Mouse (Mus musculus): ENCODE results near the gene Fam184a. TPM values are rescaled to one million over a fixed set of nuclear protein-coding genes. Genes with fewer than 3 reads are reported as not detected.

Gene Fam184a
- total RNA-seq, 1 experiment from 2014 or later: 11.9 TPM

DNA sequence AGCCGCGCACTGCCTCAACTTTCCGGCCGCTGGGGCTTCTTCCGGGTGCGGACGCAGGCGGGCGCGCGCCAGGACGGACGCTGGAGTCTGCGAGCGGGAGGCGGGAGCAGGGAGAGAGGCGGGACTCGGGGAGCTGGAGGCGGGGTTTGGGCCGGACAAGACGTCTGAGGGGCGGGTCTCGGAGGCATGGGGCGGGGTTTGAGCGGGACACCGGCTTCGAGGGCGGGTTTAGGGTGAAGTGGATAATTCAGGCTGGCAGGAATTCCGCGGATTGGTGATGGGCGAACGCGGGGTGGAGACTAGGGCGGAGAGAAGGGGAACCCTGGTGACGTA is 121.0 kb downstream of the Fam184a start:
- peak; percentile 94 to 97 for ATAC-seq (replicated peaks in 1 of 2; ENCODE audit: insufficient read depth in 1 of 2, low FRiP score in 2 of 2, low TSS enrichment in 1 of 2, low read depth in 1 of 2, poor library complexity in 2 of 2, severe bottlenecking in 2 of 2)

DNA sequence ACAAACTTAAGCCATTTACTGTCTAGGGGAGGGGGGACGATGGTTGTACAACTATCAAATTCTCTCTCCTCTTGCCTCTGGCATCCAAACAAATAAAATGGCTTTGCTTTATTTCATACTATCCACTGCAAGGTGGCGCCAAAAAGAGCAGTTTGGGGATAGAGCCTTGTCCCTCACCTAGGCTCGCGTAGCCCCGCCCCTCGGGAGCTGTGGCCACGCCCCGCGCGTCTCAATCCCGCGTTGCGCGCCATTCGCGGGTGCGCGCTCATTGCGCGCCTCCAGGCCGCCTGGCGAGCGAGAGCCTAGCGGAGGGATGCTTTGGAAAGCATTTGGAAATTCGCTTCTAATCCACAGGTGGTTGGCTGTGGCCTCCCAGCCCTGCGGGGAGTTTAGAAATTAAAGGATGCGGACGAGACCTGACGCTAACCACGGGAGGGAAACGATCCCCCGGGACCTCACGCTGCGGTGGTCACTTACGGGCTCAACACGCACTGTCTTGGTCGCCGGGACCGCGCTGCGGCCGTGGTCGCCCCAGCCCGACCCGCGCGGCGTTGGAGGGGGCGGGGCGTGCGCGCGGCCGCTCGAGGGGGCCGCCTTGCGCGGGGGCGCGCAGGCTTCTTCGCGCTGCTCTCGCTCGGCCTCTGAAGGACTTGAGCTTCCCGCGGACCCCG is 121.5 kb downstream of the Fam184a start:
- peak; percentile 60 to 78 for ATAC-seq (replicated peaks in 1 of 2; ENCODE audit: insufficient read depth in 1 of 2, low FRiP score in 2 of 2, low TSS enrichment in 1 of 2, low read depth in 1 of 2, poor library complexity in 2 of 2, severe bottlenecking in 2 of 2)

GRCm38 (mm10) chr10:53615850-53616616 is 134.9 kb downstream of the Fam184a start:
- peak; percentile 84 to 86 for ATAC-seq (replicated peaks in 1 of 2; ENCODE audit: insufficient read depth in 1 of 2, low FRiP score in 2 of 2, low TSS enrichment in 1 of 2, low read depth in 1 of 2, poor library complexity in 2 of 2, severe bottlenecking in 2 of 2)

- no peak for ATAC-seq (replicated peaks in 1 of 2; ENCODE audit: insufficient read depth in 1 of 2, low FRiP score in 2 of 2, low TSS enrichment in 1 of 2, low read depth in 1 of 2, poor library complexity in 2 of 2, severe bottlenecking in 2 of 2)
These were observed 137.0 kb downstream of the Fam184a start for GRCm38 (mm10) chr10:53613955-53614354.

- ATAC-seq (replicated peaks in 1 of 2; ENCODE audit: insufficient read depth in 1 of 2, low FRiP score in 2 of 2, low TSS enrichment in 1 of 2, low read depth in 1 of 2, poor library complexity in 2 of 2, severe bottlenecking in 2 of 2): no peak
These were observed 138.8 kb downstream of the Fam184a start for GRCm38 (mm10) chr10:53612172-53612571.

DNA sequence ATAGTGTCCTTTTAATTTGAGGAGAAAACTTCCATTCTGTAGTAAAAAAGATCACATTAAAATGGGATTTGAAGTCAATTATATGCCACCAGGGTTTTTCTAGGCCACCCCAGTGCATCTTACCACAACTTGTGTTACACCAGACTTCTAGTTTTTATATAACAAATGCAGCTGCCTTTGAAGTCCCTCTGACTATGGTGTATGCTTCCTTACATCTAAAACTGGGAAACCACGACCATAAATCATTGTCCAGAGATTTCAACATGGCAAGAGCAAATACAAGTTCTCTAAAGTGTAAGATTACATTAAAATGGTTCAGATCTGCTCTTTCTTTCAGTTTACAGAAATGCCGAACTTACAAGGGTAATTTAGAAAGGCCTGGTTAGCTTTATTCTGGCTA is 142.6 kb downstream of the Fam184a start:
- peak; percentile 78 to 81 for ATAC-seq (replicated peaks in 1 of 2; ENCODE audit: insufficient read depth in 1 of 2, low FRiP score in 2 of 2, low TSS enrichment in 1 of 2, low read depth in 1 of 2, poor library complexity in 2 of 2, severe bottlenecking in 2 of 2)

DNA sequence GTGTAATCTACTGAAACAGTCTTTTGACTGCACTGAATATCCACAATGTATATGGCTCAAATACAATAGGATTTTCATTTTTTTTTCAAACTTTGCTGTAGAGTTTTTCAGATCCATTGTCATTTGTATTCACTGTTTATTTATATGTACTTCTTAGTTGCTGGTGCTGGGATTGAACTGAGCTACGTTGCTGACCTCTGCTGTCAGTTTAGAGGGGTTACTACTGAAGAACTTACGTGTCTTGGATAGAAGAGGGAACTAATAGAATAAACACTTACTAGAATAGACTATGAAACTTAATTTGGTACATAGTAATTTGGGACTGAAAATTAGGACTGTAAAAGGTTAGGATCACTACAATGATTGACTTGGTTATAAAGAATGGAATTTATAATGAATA is 145.6 kb downstream of the Fam184a start:
- no peak for ATAC-seq (replicated peaks in 1 of 2; ENCODE audit: insufficient read depth in 1 of 2, low FRiP score in 2 of 2, low TSS enrichment in 1 of 2, low read depth in 1 of 2, poor library complexity in 2 of 2, severe bottlenecking in 2 of 2)

GRCm38 (mm10) chr10:53598821-53599220 is 152.1 kb downstream of the Fam184a start:
- peak; percentile 23 to 39; a peak in 2 of 4 replicates for ATAC-seq (replicated peaks in 1 of 2; ENCODE audit: insufficient read depth in 1 of 2, low FRiP score in 2 of 2, low TSS enrichment in 1 of 2, low read depth in 1 of 2, poor library complexity in 2 of 2, severe bottlenecking in 2 of 2)

DNA sequence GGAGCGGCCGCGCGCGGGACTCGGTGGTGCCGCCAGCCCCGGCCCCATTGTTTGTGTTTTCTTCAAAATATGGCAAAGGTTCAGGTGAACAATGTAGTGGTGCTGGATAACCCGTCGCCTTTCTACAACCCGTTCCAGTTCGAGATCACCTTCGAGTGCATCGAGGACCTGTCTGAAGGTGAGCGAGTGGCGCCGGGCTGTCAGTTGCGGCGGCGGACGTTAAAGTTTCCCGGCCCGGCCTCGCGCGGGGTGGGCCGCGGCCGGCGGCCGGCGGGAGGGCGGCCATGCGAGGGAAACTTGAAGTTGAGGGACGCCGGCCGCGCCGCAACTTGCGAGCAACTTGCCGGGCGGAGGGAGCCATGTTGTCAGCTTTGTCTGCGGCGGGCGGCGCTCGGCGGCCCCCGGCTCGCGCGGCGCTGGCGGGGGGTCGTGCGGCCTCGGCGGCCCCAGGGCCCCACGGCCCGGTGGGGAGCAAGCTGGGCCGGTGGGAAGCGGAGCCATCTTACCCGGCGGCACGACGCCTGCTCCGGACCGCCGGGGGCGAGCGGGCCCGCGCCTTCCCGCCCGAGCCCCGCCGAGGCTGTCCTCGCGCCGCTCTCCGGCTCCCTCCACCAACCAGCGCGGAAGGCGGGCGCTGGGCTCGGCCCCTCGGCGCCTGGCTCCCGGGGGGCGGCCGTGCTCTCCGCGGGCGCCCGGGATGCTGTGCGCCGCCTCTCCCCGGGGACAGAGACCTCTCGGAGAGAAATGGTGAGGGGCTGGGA is 153.6 kb downstream of the Fam184a start:
- 0 out of 4 replicates have a peak, but pooled peaks of 1 of the 2 experiments have one; percentile 7 for ATAC-seq (replicated peaks in 1 of 2; ENCODE audit: insufficient read depth in 1 of 2, low FRiP score in 2 of 2, low TSS enrichment in 1 of 2, low read depth in 1 of 2, poor library complexity in 2 of 2, severe bottlenecking in 2 of 2)

GRCm38 (mm10) chr10:53596677-53597120 is 154.2 kb downstream of the Fam184a start, which contains the start of gene Asf1a:
TSS of gene Asf1a (plus strand) at chr10:53596757.
- ATAC-seq (replicated peaks in 1 of 2; ENCODE audit: insufficient read depth in 1 of 2, low FRiP score in 2 of 2, low TSS enrichment in 1 of 2, low read depth in 1 of 2, poor library complexity in 2 of 2, severe bottlenecking in 2 of 2): peak; percentile 91 to 93

DNA sequence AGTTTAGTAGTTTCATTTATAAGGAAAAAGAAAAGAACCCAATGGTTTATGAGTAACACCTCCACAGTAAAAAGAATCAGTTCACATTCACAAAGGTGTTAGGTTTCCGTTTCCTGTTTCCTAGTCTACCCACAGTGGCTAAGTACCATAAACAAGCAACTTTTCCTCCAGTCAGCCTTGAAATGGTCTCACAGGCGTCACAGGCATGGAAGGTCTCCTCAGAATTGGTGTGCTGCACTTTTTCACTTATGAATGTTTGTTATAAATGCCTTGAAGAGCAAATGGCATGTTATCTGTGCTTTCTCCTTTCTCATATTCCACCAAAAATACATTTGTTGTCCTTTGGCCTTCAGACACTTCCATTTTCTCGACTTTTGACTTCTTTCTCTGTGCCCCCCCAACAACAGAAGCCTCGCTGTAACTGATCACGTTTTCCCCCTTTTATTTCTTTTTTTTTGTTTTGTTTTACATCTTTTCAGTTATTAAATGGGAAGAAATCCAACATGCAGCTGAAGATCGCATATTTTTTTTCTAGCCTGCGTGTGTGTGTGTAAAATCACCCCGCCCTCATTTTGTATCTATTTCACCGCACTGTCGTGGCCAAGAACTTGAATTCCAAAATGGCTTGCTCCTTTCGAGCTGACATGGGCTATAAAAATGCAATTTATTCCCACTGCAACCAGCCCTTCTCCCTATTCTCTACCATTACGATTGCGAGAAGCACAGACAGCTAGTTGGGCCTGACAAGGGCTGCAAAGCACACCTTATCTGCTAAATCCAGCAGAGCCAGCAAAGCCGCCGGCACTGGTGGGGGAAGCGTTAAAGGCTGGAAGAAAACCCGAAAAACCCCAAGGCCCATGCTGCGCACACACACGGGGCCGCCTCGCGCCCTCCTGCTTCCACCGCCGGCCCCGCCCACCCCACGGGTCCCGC is 154.9 kb downstream of the Fam184a start:
- ATAC-seq (replicated peaks in 1 of 2; ENCODE audit: insufficient read depth in 1 of 2, low FRiP score in 2 of 2, low TSS enrichment in 1 of 2, low read depth in 1 of 2, poor library complexity in 2 of 2, severe bottlenecking in 2 of 2): peak; percentile 63 to 70

DNA sequence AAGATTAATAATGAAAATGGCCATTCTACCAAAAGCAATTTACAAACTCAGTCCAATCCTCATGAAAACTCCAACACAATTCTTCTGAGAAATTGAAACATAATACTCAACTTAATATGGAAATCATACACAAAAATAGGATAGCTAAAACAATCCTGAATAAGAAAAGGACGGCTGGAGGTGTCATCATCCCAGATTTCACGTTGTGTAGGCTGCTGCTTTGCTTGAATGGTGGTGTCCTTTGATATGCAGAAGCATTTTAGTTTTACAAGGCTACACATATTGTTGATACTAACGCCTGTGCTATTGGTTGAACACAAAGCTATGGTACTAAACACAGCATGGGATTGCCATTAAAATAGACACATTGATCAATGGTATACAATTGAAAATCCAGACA is 165.1 kb downstream of the Fam184a start:
- no peak for ATAC-seq (replicated peaks in 1 of 2; ENCODE audit: insufficient read depth in 1 of 2, low FRiP score in 2 of 2, low TSS enrichment in 1 of 2, low read depth in 1 of 2, poor library complexity in 2 of 2, severe bottlenecking in 2 of 2)

Other genes starting within 250 kb of the Fam184a start
- 71.5 and 99.9 TPM in 2 replicates for gene Asf1a, start 154.4 kb downstream of the Fam184a start, total RNA-seq (2017)
- 25.4 and 54.6 TPM in 2 replicates for gene Mcm9, start 120.7 kb downstream of the Fam184a start, total RNA-seq (2017)

All from hematopoietic stem cell, adult 5-6 weeks (primary cell).